Mouse (Mus musculus) stomach, postnatal 0 days (tissue): ENCODE measurements around the gene Lrp1. TPM values are rescaled to one million over a fixed set of nuclear protein-coding genes. Genes with fewer than 3 reads are reported as not detected.

ENCODE experiments used
- ATAC-seq: fragments of 200-750 bp; cut with Nextera tagmentation; 2 replicates; pipeline ENCODE4 v1.8.0; 2017; ENCODE audit not compliant: low FRiP score, low TSS enrichment
- DNase-seq: peaks from one replicate; pipeline ENCODE4 v3.0.0-alpha.2; 2016; ENCODE audit warnings: low spot score
- H3K27ac ChIP-seq: fragments of 300-500 bp; sonication (generic); replicated peaks from 2 replicates; pipeline ENCODE4 v1.5.1; 2014; ENCODE audit warnings: mild to moderate bottlenecking, control low read depth
- H3K27me3 ChIP-seq: fragments of 300-500 bp; sonication (generic); 2 replicates; pipeline ENCODE4 v1.6.1; 2014; ENCODE audit warnings: low read length; ENCODE audit not compliant: control insufficient read depth, insufficient read depth
- H3K36me3 ChIP-seq: fragments of 300-500 bp; sonication (generic); 2 replicates; pipeline ENCODE4 v1.6.1; 2014; ENCODE audit warnings: low read length, mixed read lengths; ENCODE audit not compliant: control insufficient read depth, insufficient read depth
- H3K4me1 ChIP-seq: fragments of 300-500 bp; sonication (generic); replicated peaks from 2 replicates; pipeline ENCODE4 v1.6.1; 2014; ENCODE audit warnings: antibody characterized with exemption; ENCODE audit not compliant: control insufficient read depth, insufficient read depth
- H3K4me2 ChIP-seq: fragments of 300-500 bp; sonication (generic); replicated peaks from 2 replicates; pipeline ENCODE4 v1.6.1; 2014; ENCODE audit warnings: low read depth, mild to moderate bottlenecking, control low read depth, moderate library complexity
- H3K4me3 ChIP-seq: fragments of 300-500 bp; sonication (generic); 2 replicates; pipeline ENCODE4 v1.5.1; 2014; ENCODE audit warnings: low read depth, low read length, control low read depth
- H3K9ac ChIP-seq: fragments of 300-500 bp; sonication (generic); 2 replicates; pipeline ENCODE4 v1.6.1; 2014; ENCODE audit warnings: mild to moderate bottlenecking, low read length, control low read depth, mixed read lengths
- H3K9me3 ChIP-seq: fragments of 300-500 bp; sonication (generic); 2 replicates; pipeline ENCODE4 v1.6.1; 2016; ENCODE audit warnings: low read length; ENCODE audit not compliant: control insufficient read depth
- CTCF ChIP-seq: IDR thresholded peaks from 2 replicates; pipeline ENCODE4 v1.5.1; 2016; ENCODE audit warnings: antibody characterized with exemption, low read depth, mild to moderate bottlenecking, moderate library complexity
- EP300 ChIP-seq: optimal IDR thresholded peaks from 2 replicates; pipeline ENCODE3; 2016; ENCODE audit warnings: antibody characterized with exemption
- WGBS: fragments of 180-500 bp; shearing (Covaris S2); extraction: QIAGEN DNeasy Blood & Tissue Kit; methylation state at CpG from one replicate; pipeline ENCODE4 v1.1.7; 2014; 5-methylcytosine and 5-hydroxymethylcytosine counted together
- polyA plus RNA-seq: library from polyadenylated mRNA; unstranded; fragments of >200 nt; fragmentation: Nextera tagmentation; extraction: Ambion mirVana; gene quantifications from 2 replicates; pipeline ENCODE4 v1.2.1, GENCODE M21; 2015

The Lrp1 gene
- polyA plus RNA-seq, 1 experiment from 2014 or later = 32.7 TPM

DNA sequence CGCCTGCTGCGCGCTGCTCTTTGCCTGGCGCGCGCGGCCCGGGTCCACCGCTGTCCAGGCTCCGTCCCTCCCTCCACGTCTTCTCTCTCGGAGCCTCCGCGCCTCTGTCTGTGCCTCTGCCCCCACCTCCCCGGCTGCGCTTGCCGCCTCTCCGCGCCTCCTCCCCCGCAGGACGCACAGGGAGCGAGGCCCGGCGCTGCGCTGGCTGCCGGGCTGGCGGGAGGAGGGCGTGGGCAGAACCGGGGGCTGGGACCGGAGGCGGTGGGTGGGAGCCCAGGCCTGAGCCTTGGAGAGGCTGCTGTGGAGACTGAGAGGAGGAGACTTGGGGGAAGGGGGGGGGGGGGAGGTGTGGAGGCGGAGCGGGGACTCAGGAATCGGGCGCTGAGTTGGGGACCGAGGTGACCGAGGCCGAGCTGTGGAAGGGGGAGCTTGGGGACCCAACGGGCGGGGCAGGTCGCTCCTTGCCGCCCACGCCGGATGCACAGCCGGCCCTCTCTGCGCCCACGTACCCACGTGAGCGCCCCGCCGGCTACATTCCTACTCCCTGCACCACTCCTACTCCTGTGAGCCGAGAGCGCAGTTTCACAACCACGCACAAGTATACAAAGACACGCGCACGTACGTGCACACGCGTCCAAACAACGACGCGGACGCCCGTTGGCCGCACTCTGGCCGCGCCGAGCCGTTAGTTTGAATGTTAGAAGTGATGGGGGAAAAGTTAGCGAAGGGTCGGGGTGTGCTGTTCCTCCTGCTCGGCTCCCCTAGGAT lies 45.7 kb upstream of the Lrp1 start, which contains the start of gene Nemp1:
TSS of gene Nemp1 (plus strand) at position 401 of the 768 bp plus-strand sequence.
- Histone ChIP-seq H3K9ac (peak within 1 kb of the TSS; percentile 72), H3K36me3 (no peaks in the 10 kb centered on the region), H3K4me2 (peak within 1 kb of the TSS; percentile 84), H3K27me3 (no peaks in the 10 kb centered on the region), H3K9me3 (no peaks in the 10 kb centered on the region), H3K4me3 (peak within 1 kb of the TSS; percentile 72), H3K4me1 (peaks cover 20% of the 10 kb centered on the region), H3K27ac (peak within 1 kb of the TSS; percentile 98)
- DNase-seq (peak; percentile 85), ATAC-seq (peak; percentile 70)
- WGBS = under 1% methylated on average over 48 of the region's 73 CpGs
- TF ChIP-seq CTCF (0 out of 2 replicates have a peak, but pooled peaks have one; percentile 11), EP300 (no peak)

DNA sequence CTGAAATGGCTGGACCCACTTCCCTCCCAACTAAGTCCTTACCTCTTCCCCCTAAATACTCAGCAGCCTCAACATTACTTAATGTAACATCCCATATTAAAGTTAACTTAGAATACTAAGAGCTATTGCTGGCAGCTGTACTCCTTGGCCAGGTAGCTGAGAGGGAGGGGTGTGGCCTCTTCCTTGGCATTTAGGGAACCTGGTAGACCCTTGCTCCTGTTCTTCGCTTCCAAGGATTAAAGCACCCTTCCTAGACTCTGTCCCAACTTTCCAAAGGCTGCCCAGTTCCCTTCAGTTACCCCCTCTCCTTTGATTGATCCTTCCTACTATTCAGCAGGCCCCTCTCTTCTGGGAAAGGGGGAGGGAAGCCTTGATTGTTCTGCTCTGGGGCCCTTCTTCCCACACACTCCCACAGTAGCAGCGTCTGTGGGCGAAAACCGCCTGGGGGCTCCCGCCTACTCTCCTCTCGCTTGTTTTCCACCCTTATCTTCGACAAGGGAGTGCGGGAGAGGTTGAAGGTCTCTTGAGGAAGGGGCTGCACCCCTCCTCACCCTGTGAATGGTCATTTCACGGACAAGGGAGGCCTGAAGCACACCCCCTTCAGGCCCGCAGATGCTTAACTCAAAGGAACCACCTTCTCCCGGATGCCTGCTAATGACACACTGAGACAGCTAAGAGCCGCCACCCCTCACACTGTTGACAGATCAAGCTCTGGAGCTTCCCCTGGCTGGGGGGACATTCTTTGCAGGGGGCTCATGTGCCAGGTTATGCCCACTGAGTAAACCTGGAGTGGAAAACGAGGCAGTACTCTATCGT lies 44.6 kb upstream of the Lrp1 start:
- 9% methylated on average over 14 of the region's 14 CpGs for WGBS
- no peak for TF ChIP-seq EP300
- peak; percentile 45 for TF ChIP-seq CTCF
- Histone ChIP-seq H3K4me2 (peak overlapping the region; percentile 84), H3K4me1 (peaks cover 25% of the 10 kb centered on the region), H3K9ac (peak overlapping the region; percentile 72), H3K9me3 (no peaks in the 10 kb centered on the region), H3K27ac (peak overlapping the region; percentile 98), H3K36me3 (no peaks in the 10 kb centered on the region), H3K4me3 (peak overlapping the region; percentile 72), H3K27me3 (no peaks in the 10 kb centered on the region)
- ATAC-seq = no peak
- DNase-seq = no peak

DNA sequence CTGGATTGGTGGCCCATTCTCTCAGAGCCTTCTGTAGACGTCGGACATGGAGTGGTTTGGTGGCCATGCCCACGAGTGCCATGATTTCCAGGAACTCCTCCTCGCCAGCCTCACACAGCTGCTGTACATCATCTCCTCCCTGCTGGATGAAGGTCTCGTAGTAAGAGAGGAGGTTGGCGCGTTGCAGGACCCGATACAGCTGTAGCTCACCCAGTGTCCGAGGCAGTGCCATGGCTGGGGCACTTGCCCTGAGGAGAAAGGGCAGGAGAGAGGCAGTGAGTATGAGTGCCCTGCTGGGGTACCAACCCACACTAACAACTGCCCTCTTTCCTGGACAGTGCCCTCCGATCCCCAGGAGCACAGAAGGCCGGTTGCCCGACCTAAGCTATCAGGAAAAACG lies 43.9 kb upstream of the Lrp1 start:
- TF ChIP-seq CTCF = no peak
- TF ChIP-seq EP300 = no peak
- H3K36me3 ChIP-seq = no peaks in the 10 kb centered on the region
- no peaks in the 10 kb centered on the region for H3K27me3 ChIP-seq
- H3K9ac ChIP-seq = peak overlapping the region; percentile 13; the same call in 1 of the 2 replicates
- DNase-seq = no peak
- H3K4me2 ChIP-seq = peak overlapping the region; percentile 84
- peaks cover 25% of the 10 kb centered on the region for H3K4me1 ChIP-seq
- WGBS = 58% methylated on average over 13 of the region's 13 CpGs
- peak overlapping the region; percentile 72; the same call in 1 of the 2 replicates for H3K4me3 ChIP-seq
- no peaks in the 10 kb centered on the region for H3K9me3 ChIP-seq
- no peak overlapping the region for H3K27ac ChIP-seq
- no peak for ATAC-seq

DNA sequence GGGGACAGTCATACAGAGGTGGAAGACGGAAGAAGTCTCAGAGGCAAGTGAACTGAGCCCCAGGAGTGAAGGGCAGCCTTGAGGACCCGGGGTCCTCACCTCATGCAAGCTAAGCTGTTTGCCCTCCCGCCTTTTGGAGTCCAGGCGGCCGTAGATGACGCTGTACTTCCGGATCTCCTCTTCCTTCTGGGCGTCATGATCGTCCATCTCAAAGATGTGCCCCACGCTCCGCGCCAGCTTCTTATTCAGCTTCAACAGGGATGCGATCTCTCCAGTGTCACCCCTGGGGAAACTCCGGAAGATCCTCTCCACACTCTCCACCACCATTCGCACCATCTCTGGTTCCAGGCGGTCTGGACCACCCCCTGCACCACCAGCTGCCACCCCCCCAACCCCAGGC lies 43.2 kb upstream of the Lrp1 start:
- ATAC-seq = no peak
- WGBS = 61% methylated on average over 16 of the region's 16 CpGs
- H3K9ac ChIP-seq = no peak overlapping the region

DNA sequence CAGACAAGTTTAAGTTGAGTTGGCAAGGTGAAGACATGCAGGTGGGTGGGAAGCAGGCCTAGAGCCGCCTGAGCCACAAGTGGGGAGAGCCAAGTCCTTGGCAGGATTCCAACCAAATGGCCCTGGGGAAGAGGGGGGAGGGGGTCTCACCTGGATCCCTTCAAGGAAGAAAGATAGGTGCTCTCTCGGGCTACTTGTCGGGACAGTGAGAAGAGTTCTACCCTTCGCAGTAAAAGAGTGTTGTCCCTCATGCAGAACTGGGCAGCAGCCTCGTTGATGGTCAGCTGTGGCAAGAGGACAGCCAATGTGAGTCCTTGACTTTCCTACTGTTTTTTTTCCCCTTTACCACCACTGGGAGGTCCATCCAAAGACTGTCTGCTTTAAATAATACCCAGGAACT lies 42.6 kb upstream of the Lrp1 start:
- H3K9me3 ChIP-seq = no peaks in the 10 kb centered on the region
- no peaks in the 10 kb centered on the region for H3K27me3 ChIP-seq
- H3K4me3 ChIP-seq = no peak overlapping the region
- ATAC-seq = no peak
- H3K27ac ChIP-seq = peak overlapping the region; percentile 30; the same call in 1 of the 2 replicates
- H3K9ac ChIP-seq = no peak overlapping the region
- H3K4me2 ChIP-seq = 0 out of 2 replicates have a peak overlapping the region, but pooled peaks have one; percentile 8
- DNase-seq = no peak
- peaks cover 22% of the 10 kb centered on the region for H3K4me1 ChIP-seq
- TF ChIP-seq EP300 = no peak
- TF ChIP-seq CTCF = no peak
- WGBS = 25% methylated on average over 5 of the region's 5 CpGs
- H3K36me3 ChIP-seq = peaks cover 3% of the 10 kb centered on the region; the same call in 1 of the 2 replicates

More for the DNA sequence above, 43.2 kb upstream of the Lrp1 start:
- Histone ChIP-seq H3K27me3 (no peaks in the 10 kb centered on the region), H3K27ac (no peak overlapping the region; the same call in 1 of the 2 replicates), H3K4me1 (peaks cover 25% of the 10 kb centered on the region), H3K4me2 (peak overlapping the region; percentile 84; the same call in 1 of the 2 replicates), H3K4me3 (no peak overlapping the region), H3K9me3 (no peaks in the 10 kb centered on the region), H3K36me3 (0 out of 2 replicates have a peak, but pooled peaks cover 3% of the 10 kb centered on the region)
- no peak for DNase-seq
- TF ChIP-seq EP300 (no peak), CTCF (no peak)
